Mouse (Mus musculus) E14TG2a.4 (cell line): ENCODE results near the gene Vps18.

Experiments
- CTCF ChIP-seq: conservative IDR thresholded peaks from 2 replicates; pipeline ENCODE4 v1.5.1; 2014; ENCODE audit warnings: low read length
- NANOG ChIP-seq: IDR thresholded peaks from 2 replicates; pipeline ENCODE4 v1.6.1; 2014; ENCODE audit warnings: borderline replicate concordance, low read length, mixed read lengths
- POU5F1 ChIP-seq: IDR thresholded peaks from 2 replicates; pipeline ENCODE4 v1.6.1; 2014; ENCODE audit warnings: low read length, borderline replicate concordance

- TF ChIP-seq CTCF (no peak), NANOG (no peak), POU5F1 (no peak)
Measured at GRCm38 (mm10) chr2:119304798-119305208, 16.3 kb downstream of the Vps18 start.
